Mouse (Mus musculus) intestine, embryonic 16.5 days (tissue): ENCODE measurements around the gene Mrm3. TPM values are rescaled to one million over a fixed set of nuclear protein-coding genes. Genes with fewer than 3 reads are reported as not detected.

Experiments
- ATAC-seq: fragments of 200-750 bp; cut with Nextera tagmentation; 2 replicates; pipeline ENCODE4 v1.8.0; 2017; ENCODE audit warnings: moderate TSS enrichment, moderate library complexity
- H3K27ac ChIP-seq: fragments of 300-500 bp; sonication (generic); 2 replicates; pipeline ENCODE4 v1.5.1; 2014; ENCODE audit warnings: mild to moderate bottlenecking, low read length
- H3K27me3 ChIP-seq: fragments of 300-500 bp; sonication (generic); replicated peaks from 2 replicates; pipeline ENCODE4 v1.6.1; 2014; ENCODE audit warnings: low read length, control low read depth, mixed read lengths; ENCODE audit not compliant: control insufficient read depth, insufficient read depth
- H3K36me3 ChIP-seq: fragments of 300-500 bp; sonication (generic); 2 replicates; pipeline ENCODE4 v1.6.1; 2014; ENCODE audit warnings: low read length, control low read depth; ENCODE audit not compliant: control insufficient read depth, insufficient read depth
- H3K4me1 ChIP-seq: fragments of 300-500 bp; sonication (generic); 2 replicates; pipeline ENCODE4 v1.6.1; 2014; ENCODE audit warnings: low read length, control low read depth, mixed read lengths; ENCODE audit not compliant: control insufficient read depth, insufficient read depth
- H3K4me2 ChIP-seq: fragments of 300-500 bp; sonication (generic); 2 replicates; pipeline ENCODE4 v1.6.1; 2014; ENCODE audit warnings: low read depth, low read length, control low read depth
- H3K4me3 ChIP-seq: fragments of 300-500 bp; sonication (generic); 2 replicates; pipeline ENCODE4 v1.5.1; 2014; ENCODE audit warnings: mild to moderate bottlenecking, low read length
- H3K9ac ChIP-seq: fragments of 300-500 bp; sonication (generic); 2 replicates; pipeline ENCODE4 v1.6.1; 2014; ENCODE audit warnings: low read depth, low read length
- H3K9me3 ChIP-seq: fragments of 300-500 bp; sonication (generic); 2 replicates; pipeline ENCODE4 v1.6.1; 2016; ENCODE audit warnings: low read length, control low read depth; ENCODE audit not compliant: control insufficient read depth
- WGBS: fragments of 180-500 bp; shearing (Covaris S2); extraction: QIAGEN DNeasy Blood & Tissue Kit; methylation state at CpG from one replicate; pipeline ENCODE4 v1.1.7; 2014; 5-methylcytosine and 5-hydroxymethylcytosine counted together
- polyA plus RNA-seq: library from polyadenylated mRNA; unstranded; fragments of >200 nt; fragmentation: Nextera tagmentation; extraction: Ambion mirVana; gene quantifications from 2 replicates; pipeline ENCODE4 v1.2.1, GENCODE M21; 2015

Gene Mrm3
- polyA plus RNA-seq, 1 experiment from 2014 or later = 29.2 TPM

GRCm38 (mm10) chr11:76260208-76261050, 16.9 kb downstream of the Mrm3 start:
- Histone ChIP-seq H3K4me2 (no peak overlapping the region), H3K27ac (no peak overlapping the region), H3K9me3 (no peaks in the 10 kb centered on the region), H3K27me3 (no peaks in the 10 kb centered on the region), H3K4me1 (no peaks in the 10 kb centered on the region), H3K9ac (0 out of 2 replicates have a peak overlapping the region, but pooled peaks have one; percentile 16), H3K36me3 (peaks cover 6% of the 10 kb centered on the region; the same call in 1 of the 2 replicates), H3K4me3 (no peak overlapping the region)
- WGBS = 65% methylated on average over 10 of the region's 10 CpGs
- ATAC-seq = no peak

- Histone ChIP-seq H3K4me1 (no peaks in the 10 kb centered on the region), H3K9me3 (no peaks in the 10 kb centered on the region), H3K27me3 (no peaks in the 10 kb centered on the region), H3K27ac (no peak overlapping the region), H3K4me3 (no peak overlapping the region), H3K9ac (0 out of 2 replicates have a peak overlapping the region, but pooled peaks have one; percentile 16), H3K4me2 (no peak overlapping the region), H3K36me3 (peaks cover 6% of the 10 kb centered on the region; the same call in 1 of the 2 replicates)
- WGBS = 77% methylated on average over 12 of the region's 12 CpGs
- ATAC-seq = no peak
Observed at GRCm38 (mm10) chr11:76261224-76261623, 17.7 kb downstream of the Mrm3 start.

- 27% methylated on average over 19 of the region's 19 CpGs for WGBS
- Histone ChIP-seq H3K4me1 (no peaks in the 10 kb centered on the region), H3K27ac (no peak overlapping the region), H3K27me3 (no peaks in the 10 kb centered on the region), H3K4me3 (no peak overlapping the region), H3K36me3 (peaks cover 6% of the 10 kb centered on the region; the same call in 1 of the 2 replicates), H3K9me3 (no peaks in the 10 kb centered on the region), H3K4me2 (no peak overlapping the region), H3K9ac (no peak overlapping the region)
- no peak for ATAC-seq
Observed at GRCm38 (mm10) chr11:76262611-76263351, 19.3 kb downstream of the Mrm3 start.

GRCm38 (mm10) chr11:76267550-76267949, 24.0 kb downstream of the Mrm3 start:
- H3K4me1 ChIP-seq = no peaks in the 10 kb centered on the region
- no peak for ATAC-seq
- no peaks in the 10 kb centered on the region for H3K36me3 ChIP-seq
- H3K9me3 ChIP-seq = no peaks in the 10 kb centered on the region
- H3K27me3 ChIP-seq = no peaks in the 10 kb centered on the region
- H3K9ac ChIP-seq = no peak overlapping the region
- no peak overlapping the region for H3K4me2 ChIP-seq
- no peak overlapping the region for H3K27ac ChIP-seq
- H3K4me3 ChIP-seq = no peak overlapping the region
- 53% methylated on average over 7 of the region's 7 CpGs for WGBS

- Histone ChIP-seq H3K9ac (no peak overlapping the region), H3K27ac (peak overlapping the region; percentile 12; the same call in 1 of the 2 replicates), H3K4me3 (no peak overlapping the region), H3K36me3 (no peaks in the 10 kb centered on the region), H3K4me1 (no peaks in the 10 kb centered on the region), H3K27me3 (no peaks in the 10 kb centered on the region), H3K4me2 (no peak overlapping the region), H3K9me3 (no peaks in the 10 kb centered on the region)
- no peak for ATAC-seq
- 65% methylated on average over 5 of the region's 5 CpGs for WGBS
Observed at GRCm38 (mm10) chr11:76268001-76268459, 24.5 kb downstream of the Mrm3 start.

- Histone ChIP-seq H3K36me3 (no peaks in the 10 kb centered on the region), H3K4me3 (no peak overlapping the region), H3K9me3 (no peaks in the 10 kb centered on the region), H3K9ac (no peak overlapping the region), H3K27me3 (no peaks in the 10 kb centered on the region), H3K4me1 (no peaks in the 10 kb centered on the region), H3K4me2 (no peak overlapping the region), H3K27ac (peak overlapping the region; percentile 12; the same call in 1 of the 2 replicates)
- no peak for ATAC-seq
- WGBS = 76% methylated on average over 6 of the region's 6 CpGs
Observed at GRCm38 (mm10) chr11:76268521-76269065, 25.1 kb downstream of the Mrm3 start.

GRCm38 (mm10) chr11:76272440-76272839, 28.9 kb downstream of the Mrm3 start:
- Histone ChIP-seq H3K4me2 (no peak overlapping the region), H3K36me3 (no peaks in the 10 kb centered on the region), H3K4me3 (no peak overlapping the region), H3K27me3 (no peaks in the 10 kb centered on the region), H3K9ac (no peak overlapping the region), H3K9me3 (no peaks in the 10 kb centered on the region), H3K4me1 (no peaks in the 10 kb centered on the region), H3K27ac (no peak overlapping the region)
- WGBS = 76% methylated on average over 4 of the region's 4 CpGs
- ATAC-seq = no peak

- Histone ChIP-seq H3K27ac (no peak overlapping the region), H3K36me3 (no peaks in the 10 kb centered on the region), H3K4me3 (no peak overlapping the region), H3K9ac (no peak overlapping the region), H3K4me1 (no peaks in the 10 kb centered on the region; the same call in 1 of the 2 replicates), H3K4me2 (no peak overlapping the region), H3K9me3 (no peaks in the 10 kb centered on the region), H3K27me3 (no peaks in the 10 kb centered on the region)
- WGBS = 68% methylated on average over 14 of the region's 14 CpGs
- no peak for ATAC-seq
Observed at GRCm38 (mm10) chr11:76278960-76279852, 35.7 kb downstream of the Mrm3 start.
